Mouse (Mus musculus): ENCODE data around the gene Sae1. TPM values are rescaled to one million over a fixed set of nuclear protein-coding genes. Genes with fewer than 3 reads are reported as not detected.

Gene Sae1
- total and polyA plus RNA-seq, 3 experiments, result 23.4 to 36.1 (median 33.0) TPM

DNA sequence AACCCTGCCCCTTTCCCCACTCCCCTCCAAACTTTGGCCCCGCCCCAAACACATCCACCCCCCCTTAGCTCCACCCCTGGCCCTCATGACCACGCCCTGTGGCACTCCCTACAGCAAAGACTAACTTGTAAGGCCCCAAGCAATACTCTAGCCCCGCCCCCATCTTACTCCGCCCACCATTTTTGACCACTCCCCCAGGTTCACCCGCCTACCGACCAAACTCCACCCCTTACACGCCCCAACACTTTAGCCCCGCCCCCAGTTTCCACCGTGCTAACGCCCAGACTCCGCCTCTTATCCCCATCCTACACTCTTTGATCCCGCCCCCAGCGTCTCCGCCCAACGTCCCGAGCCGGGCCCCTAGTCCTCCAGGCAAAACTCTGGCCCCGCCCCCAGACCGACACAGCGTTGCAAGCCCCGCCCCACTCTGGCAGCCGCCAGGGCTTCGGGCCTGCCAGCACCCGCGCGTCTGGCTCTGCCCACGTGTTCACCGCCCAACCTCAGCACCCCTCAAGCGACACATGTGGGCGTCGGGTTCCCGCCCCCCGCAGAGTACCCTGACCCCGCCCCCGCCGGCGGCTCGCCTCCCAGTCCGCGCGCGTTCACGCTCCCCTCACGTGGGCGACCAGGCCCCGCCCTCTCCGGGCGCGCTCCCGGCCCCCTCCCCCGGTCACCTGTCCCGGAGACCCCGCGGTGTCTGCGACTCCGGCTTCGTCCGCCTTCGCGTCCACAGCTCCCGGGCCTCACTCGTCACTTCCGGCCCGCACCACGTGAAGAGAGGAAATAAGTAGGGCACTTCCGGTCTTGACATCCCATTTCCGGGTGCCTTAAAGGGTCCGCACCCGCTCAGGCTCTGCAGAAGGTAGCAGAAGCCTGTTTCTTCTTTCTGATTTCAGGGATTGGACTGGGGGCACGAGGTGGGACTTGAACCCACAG lies 101.3 kb downstream of the Sae1 start, which contains the start of gene Ccdc9:
TSS of gene Ccdc9 (minus strand) at position 770 of the 936 bp plus-strand sequence.
- TF ChIP-seq EP300 (IDR thresholded peaks at IDR 0.05; ENCODE audit: insufficient read depth, low read depth, low read length) (peak; percentile 42; the same call in 1 of the 2 replicates), POLR2A (IDR thresholded peaks at IDR 0.05; ENCODE audit: insufficient read depth, low read depth, low read length) (peak; percentile 54; the same call in 1 of the 2 replicates), CTCF (IDR thresholded peaks at IDR 0.05) (no peak)
- 1% methylated on average over 63 of the region's 70 CpGs for WGBS
- H3K4me3 ChIP-seq, result peak within 1 kb of the TSS; percentile 84
- peaks cover 1% of the 10 kb centered on the region; the same call in 1 of the 2 replicates for H3K4me1 ChIP-seq (ENCODE audit: control insufficient read depth, insufficient read depth, low read length)
- H3K27me3 ChIP-seq (ENCODE audit: control insufficient read depth, insufficient read depth, low read length), result no peaks in the 10 kb centered on the region
- no peaks in the 10 kb centered on the region for H3K36me3 ChIP-seq (ENCODE audit: control insufficient read depth, insufficient read depth, low read length)
- peak within 1 kb of the TSS; percentile 99 for H3K27ac ChIP-seq
- peak; percentile 99 to 100 for DNase-seq
- intact Hi-C loops (cut with DNase I), result loop anchor here (10.0 kb wide), 1 partner anchor 341 kb away; the partner anchor contains the start of gene Nop53
- no peaks in the 10 kb centered on the region for H3K79me2 ChIP-seq (replicated peaks; ENCODE audit: control insufficient read depth, insufficient read depth, low read length)
- H3K9ac ChIP-seq (ENCODE audit: low read depth, low read length), result peak within 1 kb of the TSS; percentile 85

DNA sequence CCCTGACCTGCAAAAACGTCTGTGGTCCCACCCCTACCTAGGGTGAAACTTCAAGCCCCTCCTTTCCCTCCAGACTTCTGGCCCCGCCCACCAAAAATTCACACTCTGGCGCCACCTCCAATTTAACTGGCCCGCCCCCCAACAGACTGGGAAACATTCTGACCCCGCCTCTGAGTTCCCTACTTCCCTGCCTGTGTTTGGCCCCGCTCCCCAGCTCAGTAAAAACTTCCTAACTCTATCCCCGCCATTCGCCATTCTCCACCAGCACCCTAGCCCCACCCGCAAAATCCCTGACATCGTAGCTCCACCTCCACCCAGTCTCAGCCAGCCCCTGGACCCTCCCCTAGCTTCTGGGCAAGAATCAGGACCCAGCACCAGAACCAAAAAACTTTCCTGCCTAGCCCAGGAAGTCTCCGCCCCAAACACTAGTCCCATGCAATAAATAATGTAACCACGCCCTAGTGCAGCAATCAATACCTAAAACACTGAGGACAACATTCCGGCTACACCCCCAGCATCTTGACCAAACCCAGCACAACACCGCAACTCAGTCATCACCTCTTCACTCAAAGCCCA lies 102.1 kb downstream of the Sae1 start:
- Histone ChIP-seq H3K9ac (ENCODE audit: low read depth, low read length) (peak overlapping the region; percentile 43), H3K4me1 (ENCODE audit: control insufficient read depth, insufficient read depth, low read length) (peaks cover 1% of the 10 kb centered on the region; the same call in 1 of the 2 replicates)
- TF ChIP-seq CTCF (IDR thresholded peaks at IDR 0.05) (no peak), POLR2A (IDR thresholded peaks at IDR 0.05; ENCODE audit: insufficient read depth, low read depth, low read length) (peak; percentile 44; the same call in 1 of the 2 replicates)

DNA sequence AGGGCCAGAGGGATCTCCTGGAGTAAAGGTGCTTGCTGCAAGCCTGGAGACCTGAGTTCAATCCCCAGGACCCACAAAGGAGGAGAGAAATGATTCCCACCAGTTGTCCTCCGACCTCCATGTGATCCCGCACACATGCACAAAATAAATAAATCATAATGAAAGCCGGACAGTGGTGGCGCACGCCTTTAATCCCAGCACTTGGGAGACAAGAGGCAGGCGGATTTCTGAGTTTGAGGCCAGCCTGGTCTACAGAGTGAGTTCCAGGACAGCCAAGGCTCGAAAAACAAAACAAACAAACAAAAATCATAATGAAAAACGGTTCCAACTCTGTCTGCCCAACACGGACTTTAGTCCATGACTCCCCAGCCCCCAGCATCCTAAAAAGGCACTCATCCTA lies 102.7 kb downstream of the Sae1 start:
- H3K4me3 ChIP-seq, result no peak overlapping the region; the same call in 1 of the 2 replicates
- H3K79me2 ChIP-seq (replicated peaks; ENCODE audit: control insufficient read depth, insufficient read depth, low read length), result no peaks in the 10 kb centered on the region
- TF ChIP-seq POLR2A (IDR thresholded peaks at IDR 0.05; ENCODE audit: insufficient read depth, low read depth, low read length) (no peak), CTCF (IDR thresholded peaks at IDR 0.05) (no peak), EP300 (IDR thresholded peaks at IDR 0.05; ENCODE audit: insufficient read depth, low read depth, low read length) (no peak)
- no peak for DNase-seq
- no peaks in the 10 kb centered on the region for H3K36me3 ChIP-seq (ENCODE audit: control insufficient read depth, insufficient read depth, low read length)
- no peak overlapping the region for H3K9ac ChIP-seq (ENCODE audit: low read depth, low read length)
- H3K27ac ChIP-seq, result peak overlapping the region; percentile 82
- intact Hi-C loops (cut with DNase I), result loop anchor here (1.0 to 10.0 kb wide), 2 partner anchors 12 to 340 kb away; partner anchors contain the start of genes Inafm1 and Nop53
- 69% methylated on average over 9 of the region's 9 CpGs for WGBS
- peaks cover 1% of the 10 kb centered on the region; the same call in 1 of the 2 replicates for H3K4me1 ChIP-seq (ENCODE audit: control insufficient read depth, insufficient read depth, low read length)
- H3K27me3 ChIP-seq (ENCODE audit: control insufficient read depth, insufficient read depth, low read length), result no peaks in the 10 kb centered on the region

More for the DNA sequence above, 102.1 kb downstream of the Sae1 start:
- WGBS, result 4% methylated on average over 13 of the region's 14 CpGs
- H3K36me3 ChIP-seq (ENCODE audit: control insufficient read depth, insufficient read depth, low read length), result no peaks in the 10 kb centered on the region
- peak overlapping the region; percentile 54 for H3K4me3 ChIP-seq
- H3K27ac ChIP-seq, result peak overlapping the region; percentile 82
- H3K27me3 ChIP-seq (ENCODE audit: control insufficient read depth, insufficient read depth, low read length), result no peaks in the 10 kb centered on the region
- no peaks in the 10 kb centered on the region for H3K79me2 ChIP-seq (replicated peaks; ENCODE audit: control insufficient read depth, insufficient read depth, low read length)
- intact Hi-C loops (cut with DNase I), result loop anchor here (1.0 to 10.0 kb wide), 2 partner anchors 12 to 341 kb away; partner anchors contain the start of genes Inafm1 and Nop53
- peak; percentile 80 to 85 for DNase-seq

DNA sequence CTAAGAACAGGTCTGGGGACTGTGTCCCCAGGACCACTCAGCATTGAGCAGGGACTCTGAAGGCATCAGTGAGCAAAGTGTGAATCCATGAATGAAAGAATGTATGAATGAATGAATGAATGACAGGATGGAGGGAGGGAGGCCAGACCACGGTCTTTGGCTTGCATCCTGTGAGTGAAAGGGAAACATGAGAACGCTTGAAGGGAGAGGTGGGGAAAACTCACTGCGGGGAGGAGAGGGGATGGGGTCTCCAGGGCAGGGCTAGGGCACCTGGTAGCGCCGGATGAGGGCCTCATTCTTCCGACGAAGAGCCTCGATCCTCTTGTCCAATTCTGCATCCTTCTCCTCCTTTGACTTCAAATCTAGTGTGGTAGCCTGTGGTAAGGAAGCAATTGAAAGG lies 103.6 kb downstream of the Sae1 start:
- DNase-seq, result no peak
- 86% methylated on average over 8 of the region's 8 CpGs for WGBS
- peaks cover 1% of the 10 kb centered on the region; the same call in 1 of the 2 replicates for H3K4me1 ChIP-seq (ENCODE audit: control insufficient read depth, insufficient read depth, low read length)
- H3K27ac ChIP-seq, result no peak overlapping the region
- H3K9ac ChIP-seq (ENCODE audit: low read depth, low read length), result no peak overlapping the region
- H3K27me3 ChIP-seq (ENCODE audit: control insufficient read depth, insufficient read depth, low read length), result no peaks in the 10 kb centered on the region
- no peak for TF ChIP-seq POLR2A (IDR thresholded peaks at IDR 0.05; ENCODE audit: insufficient read depth, low read depth, low read length)
- no peak for TF ChIP-seq EP300 (IDR thresholded peaks at IDR 0.05; ENCODE audit: insufficient read depth, low read depth, low read length)
- no peak for TF ChIP-seq CTCF (IDR thresholded peaks at IDR 0.05)
- no peaks in the 10 kb centered on the region for H3K79me2 ChIP-seq (replicated peaks; ENCODE audit: control insufficient read depth, insufficient read depth, low read length)
- H3K36me3 ChIP-seq (ENCODE audit: control insufficient read depth, insufficient read depth, low read length), result no peaks in the 10 kb centered on the region
- intact Hi-C loops (cut with DNase I), result loop anchor here (10.0 kb wide), 1 partner anchor 339 kb away; the partner anchor contains the start of gene Nop53
- no peak overlapping the region for H3K4me3 ChIP-seq

DNA sequence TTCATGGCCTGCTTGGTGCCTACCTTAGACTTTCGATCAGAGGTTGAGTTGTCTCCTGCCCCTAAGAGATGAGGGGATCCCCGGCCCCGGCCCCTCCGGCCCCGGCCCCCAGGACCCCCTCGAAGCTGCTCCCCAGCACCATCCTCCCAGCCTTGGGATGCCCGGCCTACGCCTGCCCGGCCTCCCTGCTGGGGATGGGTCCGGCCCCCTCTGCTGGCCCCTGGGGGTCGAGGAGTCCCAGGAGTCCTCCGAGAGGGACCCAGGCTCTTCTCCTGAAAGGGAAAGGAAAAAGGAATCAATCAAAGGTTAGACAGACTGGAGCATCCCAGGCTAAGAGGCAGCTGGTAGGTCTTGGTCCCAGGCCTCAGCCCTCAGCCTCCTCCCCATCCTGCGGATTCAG lies 105.3 kb downstream of the Sae1 start:
- Histone ChIP-seq H3K27ac (no peak overlapping the region), H3K9ac (ENCODE audit: low read depth, low read length) (no peak overlapping the region), H3K36me3 (ENCODE audit: control insufficient read depth, insufficient read depth, low read length) (no peaks in the 10 kb centered on the region), H3K4me3 (no peak overlapping the region), H3K4me1 (ENCODE audit: control insufficient read depth, insufficient read depth, low read length) (peaks cover 1% of the 10 kb centered on the region; the same call in 1 of the 2 replicates), H3K27me3 (ENCODE audit: control insufficient read depth, insufficient read depth, low read length) (no peaks in the 10 kb centered on the region), H3K79me2 (replicated peaks; ENCODE audit: control insufficient read depth, insufficient read depth, low read length) (no peaks in the 10 kb centered on the region)
- intact Hi-C loops (cut with DNase I), result loop anchor here (10.0 kb wide), 1 partner anchor 338 kb away; the partner anchor contains the start of gene Nop53
- no peak for DNase-seq
- no peak for TF ChIP-seq CTCF (IDR thresholded peaks at IDR 0.05)
- TF ChIP-seq EP300 (IDR thresholded peaks at IDR 0.05; ENCODE audit: insufficient read depth, low read depth, low read length), result no peak
- 93% methylated on average over 13 of the region's 13 CpGs for WGBS
